8 mouse cellular contexts compared by ENCODE assay signal in genomic region chr19:42148569-42148860, GRCm38 (mm10). TPM values are rescaled to one million over a fixed set of nuclear protein-coding genes. Genes with fewer than 3 reads are reported as not detected.
A peak's percentile ranks its signal among the peaks of the same experiment; 100 is the strongest.
DNase-seq lines count a peak whose midpoint lies in the region; ATAC-seq and TF ChIP-seq lines count a peak whose summit lies in the region.

No protein-coding gene starts in this region.

- peak overlapping the region; percentile 78 for H3K4me2 ChIP-seq in liver, embryonic 13.5 days
- H3K4me2 ChIP-seq in stomach, postnatal 0 days (replicated peaks; ENCODE audit: low read depth) = peak overlapping the region; percentile 92

- H3K36me3 ChIP-seq in thymus, adult 2 months (ENCODE audit: control insufficient read depth, insufficient read depth, low read length) = no peaks in the 10 kb centered on the region
- H3K36me3 ChIP-seq in liver, embryonic 13.5 days = 0 out of 2 replicates have a peak, but pooled peaks cover 2% of the 10 kb centered on the region
- H3K36me3 ChIP-seq in stomach, postnatal 0 days (ENCODE audit: control insufficient read depth, insufficient read depth, low read length) = no peaks in the 10 kb centered on the region

- H3K4me1 ChIP-seq in thymus, adult 2 months (replicated peaks; ENCODE audit: control insufficient read depth, insufficient read depth, low read length) = peaks cover 16% of the 10 kb centered on the region
- H3K4me1 ChIP-seq in liver, embryonic 13.5 days (replicated peaks) = peaks cover 46% of the 10 kb centered on the region
- peaks cover 12% of the 10 kb centered on the region for H3K4me1 ChIP-seq in stomach, postnatal 0 days (replicated peaks; ENCODE audit: control insufficient read depth, insufficient read depth)

- TF ChIP-seq CTCF in thymus, adult 2 months (IDR thresholded peaks at IDR 0.05; ENCODE audit: borderline replicate concordance, control insufficient read depth, extremely low read depth, insufficient read depth, low read length, poor library complexity) = no peak
- no peak for TF ChIP-seq CTCF in stomach, postnatal 0 days (IDR thresholded peaks at IDR 0.05; ENCODE audit: low read depth)

- H3K4me3 ChIP-seq in thymus, adult 2 months (ENCODE audit: control insufficient read depth, insufficient read depth, low read length) = peak overlapping the region; percentile 53
- peak overlapping the region; percentile 65 for H3K4me3 ChIP-seq in liver, embryonic 13.5 days (replicated peaks)
- H3K4me3 ChIP-seq in stomach, postnatal 0 days (ENCODE audit: low read depth, low read length) = peak overlapping the region; percentile 73

- no peak for TF ChIP-seq POLR2A in thymus, adult 2 months (IDR thresholded peaks at IDR 0.05; ENCODE audit: control insufficient read depth, extremely low read depth, insufficient read depth, low read length, poor library complexity)

- 0 out of 2 replicates have a peak, but pooled peaks have one; percentile 6 for ATAC-seq in liver, embryonic 13.5 days (ENCODE audit: low read depth)
- peak; percentile 61; the same call in 1 of the 2 replicates for ATAC-seq in stomach, postnatal 0 days (ENCODE audit: low FRiP score, low TSS enrichment)

- no peak for TF ChIP-seq EP300 in stomach, postnatal 0 days (optimal IDR thresholded peaks at IDR 0.05)

- H3K27ac ChIP-seq in thymus, adult 2 months (ENCODE audit: control insufficient read depth, insufficient read depth, low read length) = no peak overlapping the region
- no peak overlapping the region for H3K27ac ChIP-seq in liver, embryonic 13.5 days
- peak overlapping the region; percentile 96 for H3K27ac ChIP-seq in stomach, postnatal 0 days (replicated peaks)

- 82% methylated on average over 7 of the region's 7 CpGs for WGBS in thymus, adult 2 months
- WGBS in liver, embryonic 13.5 days (ENCODE audit: insufficient replicate concordance) = 39% methylated on average over 7 of the region's 7 CpGs
- 9% methylated on average over 7 of the region's 7 CpGs for WGBS in stomach, postnatal 0 days

- peak overlapping the region; percentile 73 for H3K9ac ChIP-seq in liver, embryonic 13.5 days
- H3K9ac ChIP-seq in stomach, postnatal 0 days (ENCODE audit: low read length) = peak overlapping the region; percentile 94

- H3K9me3 ChIP-seq in liver, embryonic 13.5 days (replicated peaks) = no peaks in the 10 kb centered on the region
- no peaks in the 10 kb centered on the region for H3K9me3 ChIP-seq in stomach, postnatal 0 days (ENCODE audit: control insufficient read depth, low read length)

- H3K27me3 ChIP-seq in thymus, adult 2 months (ENCODE audit: control insufficient read depth, insufficient read depth, low read length) = no peaks in the 10 kb centered on the region; the same call in 1 of the 2 replicates
- H3K27me3 ChIP-seq in liver, embryonic 13.5 days = peaks cover 52% of the 10 kb centered on the region
- no peaks in the 10 kb centered on the region for H3K27me3 ChIP-seq in stomach, postnatal 0 days (ENCODE audit: control insufficient read depth, insufficient read depth, low read length)

- DNase-seq in embryo, embryonic 11 days = peak; percentile 60
- no peak for DNase-seq in embryo, embryonic 10.5 days (ENCODE audit: low spot score)
- DNase-seq in thymus, adult 2 months = no peak
- DNase-seq in thymus, postnatal 14 days = no peak
- no peak for DNase-seq in liver, embryonic 13.5 days
- DNase-seq in stomach, postnatal 0 days (ENCODE audit: low spot score) = no peak
- no peak for DNase-seq in gastrocnemius, adult 8-10 months (ENCODE audit: low spot score in 2 of 2)
- no peak for DNase-seq in adrenal gland, adult 2 months

RNA-seq across cellular contexts. Expression of gene Marveld1, which starts 1.3 kb away (rescaled TPM):
- 44.4 and 45.7 TPM in 2 replicates for polyA plus RNA-seq in thymus, adult 2 months (2012; rRNA removed)
- 1.6 TPM in 2 replicates for polyA plus RNA-seq in liver, embryonic 13.5 days (2015; fragmentation: Nextera tagmentation; extraction: Ambion mirVana)
- 15.3 and 23.6 TPM in 2 replicates for polyA plus RNA-seq in stomach, postnatal 0 days (2015; fragmentation: Nextera tagmentation; extraction: Ambion mirVana)
- 1 to 10 TPM; 4.1 to 5.8 (median 4.5) TPM for total RNA-seq in gastrocnemius, adult 8-10 months (2022)
- 10 to 100 TPM; 30.0 to 56.7 TPM for total RNA-seq in adrenal gland, adult 2 months (2021)
- 76.2 and 87.1 TPM in 2 replicates for polyA plus RNA-seq in adrenal gland, adult 2 months (2012; rRNA removed)

RNA-seq across cellular contexts. Expression of gene Zfyve27, which starts 15.2 kb away (rescaled TPM):
- polyA plus RNA-seq in thymus, adult 2 months (2012; rRNA removed) = 89.7 and 96.4 TPM in 2 replicates
- 8.2 and 8.4 TPM in 2 replicates for polyA plus RNA-seq in liver, embryonic 13.5 days (2015; fragmentation: Nextera tagmentation; extraction: Ambion mirVana)
- 14.1 and 15.3 TPM in 2 replicates for polyA plus RNA-seq in stomach, postnatal 0 days (2015; fragmentation: Nextera tagmentation; extraction: Ambion mirVana)
- 10 to 100 TPM; 10.4 to 13.2 (median 11.8) TPM for total RNA-seq in gastrocnemius, adult 8-10 months (2022)
- 10 to 100 TPM; 43.6 to 47.9 TPM for total RNA-seq in adrenal gland, adult 2 months (2021)
- polyA plus RNA-seq in adrenal gland, adult 2 months (2012; rRNA removed) = 37.6 and 49.2 TPM in 2 replicates

RNA-seq across cellular contexts. Expression of gene Avpi1, which starts 19.7 kb away (rescaled TPM):
- 13.0 and 15.9 TPM in 2 replicates for polyA plus RNA-seq in thymus, adult 2 months (2012; rRNA removed)
- 15.6 and 15.8 TPM in 2 replicates for polyA plus RNA-seq in liver, embryonic 13.5 days (2015; fragmentation: Nextera tagmentation; extraction: Ambion mirVana)
- 108 and 117 TPM in 2 replicates for polyA plus RNA-seq in stomach, postnatal 0 days (2015; fragmentation: Nextera tagmentation; extraction: Ambion mirVana)
- total RNA-seq in gastrocnemius, adult 8-10 months (2022) = 10 to 100 TPM in 1 of 4 experiments, 1 to 10 TPM in 3; 8.6 to 12.1 (median 9.2) TPM
- 100 to 1,000 TPM in 1 of 2 experiments, 10 to 100 TPM in 1; 78.6 to 101 TPM for total RNA-seq in adrenal gland, adult 2 months (2021)
- 82.3 and 112 TPM in 2 replicates for polyA plus RNA-seq in adrenal gland, adult 2 months (2012; rRNA removed)

RNA-seq across cellular contexts. Expression of gene Sfrp5, which starts 53.5 kb away (rescaled TPM):
- polyA plus RNA-seq in thymus, adult 2 months (2012; rRNA removed) = 2.0 and 2.4 TPM in 2 replicates
- polyA plus RNA-seq in liver, embryonic 13.5 days (2015; fragmentation: Nextera tagmentation; extraction: Ambion mirVana) = 0.21 and 0.98 TPM in 2 replicates
- 0.55 and 0.74 TPM in 2 replicates for polyA plus RNA-seq in stomach, postnatal 0 days (2015; fragmentation: Nextera tagmentation; extraction: Ambion mirVana)
- 1 to 10 TPM; 1.8 to 7.4 (median 4.8) TPM for total RNA-seq in gastrocnemius, adult 8-10 months (2022)
- 1 to 10 TPM; 2.7 to 3.9 TPM for total RNA-seq in adrenal gland, adult 2 months (2021)
- polyA plus RNA-seq in adrenal gland, adult 2 months (2012; rRNA removed) = 11.5 and 22.6 TPM in 2 replicates

RNA-seq across cellular contexts. Expression of gene Pi4k2a, which starts 58.2 kb away (rescaled TPM):
- 36.8 and 42.2 TPM in 2 replicates for polyA plus RNA-seq in thymus, adult 2 months (2012; rRNA removed)
- 9.7 and 9.9 TPM in 2 replicates for polyA plus RNA-seq in liver, embryonic 13.5 days (2015; fragmentation: Nextera tagmentation; extraction: Ambion mirVana)
- polyA plus RNA-seq in stomach, postnatal 0 days (2015; fragmentation: Nextera tagmentation; extraction: Ambion mirVana) = 20.8 and 21.6 TPM in 2 replicates
- 10 to 100 TPM; 13.5 to 16.1 (median 14.7) TPM for total RNA-seq in gastrocnemius, adult 8-10 months (2022)
- 10 to 100 TPM; 62.3 to 69.9 TPM for total RNA-seq in adrenal gland, adult 2 months (2021)
- 43.7 and 44.5 TPM in 2 replicates for polyA plus RNA-seq in adrenal gland, adult 2 months (2012; rRNA removed)
